Mouse (Mus musculus) embryo, embryonic 11.5 days (tissue): ENCODE results near the gene Zfp78.

Experiments
- DNase-seq: peaks from one replicate; pipeline ENCODE4 v3.0.0-alpha.2; 2012; ENCODE audit warnings: low read depth, low spot score

Gene Zfp78

DNA sequence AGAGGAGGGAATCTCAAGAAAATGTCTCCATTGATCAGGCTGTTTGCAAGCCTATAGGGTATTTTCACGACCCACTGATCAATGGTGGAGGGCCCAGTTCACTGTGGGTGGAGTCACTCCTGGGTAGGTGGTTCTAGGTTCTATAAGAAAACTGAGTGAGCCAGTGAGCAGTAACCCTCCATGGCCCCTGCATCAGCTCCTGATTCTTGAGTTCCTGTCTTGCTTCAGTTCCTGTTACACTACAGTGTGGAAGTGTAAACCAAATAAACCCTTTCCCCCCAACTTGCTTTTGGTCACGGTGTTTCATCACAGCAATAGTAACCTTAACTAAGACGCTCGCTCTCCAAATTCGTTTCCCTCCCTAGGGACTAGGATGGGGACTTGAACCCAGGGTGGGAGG is 25.9 kb downstream of the Zfp78 start:
- no peak for DNase-seq

DNA sequence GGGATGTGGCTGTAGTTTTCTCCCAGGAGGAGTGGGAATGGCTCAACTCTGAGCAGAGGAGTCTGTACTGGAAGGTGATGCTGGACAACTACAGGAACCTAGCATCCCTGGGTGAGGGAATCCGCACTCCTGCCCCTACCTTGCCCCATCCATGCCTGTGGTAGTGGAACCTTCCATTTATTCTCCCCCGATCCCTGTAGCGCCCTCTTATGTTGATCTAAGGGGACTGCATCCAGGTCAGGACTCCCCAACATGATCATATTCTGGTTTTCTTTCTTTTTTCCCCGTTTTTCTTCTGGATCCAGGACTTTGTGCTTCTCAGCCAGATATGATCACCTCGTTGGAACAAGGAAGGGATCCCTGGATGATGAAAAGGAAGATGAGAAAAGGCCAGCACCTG is 26.4 kb downstream of the Zfp78 start:
- no peak for DNase-seq

DNA sequence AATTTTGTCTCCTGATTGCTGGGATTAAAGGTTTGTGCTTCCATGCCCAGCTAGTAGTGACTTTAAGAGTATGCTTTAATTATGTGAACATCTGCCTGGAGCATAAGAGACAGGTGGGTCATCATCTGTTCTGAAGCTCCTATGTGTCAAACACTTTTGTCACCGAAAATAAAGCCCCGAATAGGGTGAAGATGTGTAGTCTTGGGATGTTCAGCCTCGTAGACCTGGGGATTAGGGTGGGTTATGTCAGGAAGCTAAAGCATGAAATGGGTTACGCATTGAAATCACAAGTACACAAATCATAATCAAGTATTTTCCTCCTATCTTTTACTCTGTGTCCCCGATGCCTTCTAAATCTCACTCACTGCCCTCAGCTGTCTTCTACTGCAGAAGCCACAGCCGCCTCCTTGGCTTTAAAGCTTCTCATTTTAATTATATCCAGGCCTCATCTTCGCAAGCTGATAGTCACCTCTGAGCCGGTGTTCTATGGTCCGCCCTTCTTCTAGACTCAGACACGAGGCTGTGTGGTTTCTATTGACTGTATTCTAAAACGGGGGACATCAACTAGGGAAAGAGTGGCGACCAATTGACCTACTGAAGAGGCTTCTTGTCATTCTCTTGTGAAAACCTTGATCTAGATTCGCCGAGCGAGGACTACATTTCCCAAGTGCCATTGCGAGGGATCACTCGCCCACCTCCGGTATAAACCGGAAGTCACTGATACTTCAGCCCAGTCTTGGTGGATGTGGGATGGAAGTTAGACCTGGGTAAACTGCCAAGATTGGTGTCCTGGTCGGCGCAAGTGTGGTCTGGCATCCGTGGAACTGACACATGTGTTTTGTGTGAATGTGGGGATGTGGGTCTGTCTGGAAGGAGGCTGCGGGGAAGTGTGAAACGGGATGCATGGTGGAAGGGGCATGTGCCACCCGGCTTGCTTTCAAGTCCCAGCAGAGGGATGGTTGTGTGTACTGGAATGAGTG is 35.2 kb downstream of the Zfp78 start, which contains the start of gene Smim17:
Gene Smim17, plus strand, starts transcription at position 720 of the 980 bp plus-strand sequence.
- peak; percentile 20 for DNase-seq

DNA sequence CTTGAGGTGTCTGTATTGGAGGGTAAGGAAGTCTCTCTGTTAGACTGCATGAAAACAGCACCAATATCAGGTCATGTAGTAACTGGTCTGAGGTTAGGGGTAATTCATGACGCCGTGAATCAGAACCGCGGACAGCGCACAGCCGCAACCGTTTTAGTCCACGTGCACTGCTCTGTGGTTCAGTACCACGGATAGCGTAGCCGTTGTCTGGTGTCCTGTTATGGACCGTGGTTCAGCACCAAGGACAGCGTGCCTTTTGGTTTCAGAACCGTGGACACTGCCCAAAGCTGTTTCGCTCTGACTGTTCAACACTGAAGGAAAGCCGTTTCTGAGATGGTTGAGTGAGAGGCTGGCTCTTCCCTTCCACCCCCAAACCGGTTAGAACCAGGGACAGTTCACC is 47.0 kb downstream of the Zfp78 start, which contains the start of gene Gm20715:
Gene Gm20715, plus strand, starts transcription at position 235 of the 400 bp plus-strand sequence.
- DNase-seq: peak; percentile 95

DNA sequence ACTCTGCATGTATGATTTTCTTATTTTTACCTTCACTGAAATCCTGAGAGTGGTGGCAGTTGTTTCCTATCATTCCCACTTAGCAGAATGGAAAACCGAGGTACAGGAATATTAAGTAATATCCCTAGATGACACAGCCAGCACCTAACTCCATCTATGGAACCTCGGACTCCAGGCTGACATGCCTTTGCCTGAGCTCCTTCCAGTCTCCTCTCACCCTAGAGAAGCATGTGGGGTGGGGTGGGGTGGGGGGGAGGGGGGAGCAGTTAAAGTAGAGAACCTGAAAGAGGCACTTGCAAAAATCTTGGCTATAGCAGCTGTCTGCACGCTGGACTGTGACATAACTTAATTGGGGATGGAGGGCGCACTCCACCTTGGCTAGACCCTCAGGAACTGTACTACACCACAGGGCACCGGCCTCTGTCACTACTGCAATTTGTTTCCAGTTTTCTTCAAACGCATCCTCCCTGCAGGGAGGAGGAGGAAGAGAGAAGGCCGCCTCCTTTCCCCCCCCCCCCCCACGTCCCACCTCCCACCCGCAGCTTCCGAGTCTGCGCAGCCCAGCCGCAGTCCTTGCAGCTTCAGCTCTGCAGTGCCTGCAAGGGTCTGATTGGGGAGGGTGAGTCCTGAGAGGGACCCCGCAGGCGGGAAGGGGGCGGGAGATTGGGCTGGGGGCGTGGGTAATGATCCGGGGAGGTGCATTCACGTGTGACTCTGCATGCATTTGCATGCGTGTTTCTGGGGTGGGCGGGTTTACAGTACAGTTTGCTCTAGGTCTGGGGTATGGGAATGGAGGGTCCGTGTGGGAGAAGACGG is 51.8 kb downstream of the Zfp78 start:
- DNase-seq: no peak

DNA sequence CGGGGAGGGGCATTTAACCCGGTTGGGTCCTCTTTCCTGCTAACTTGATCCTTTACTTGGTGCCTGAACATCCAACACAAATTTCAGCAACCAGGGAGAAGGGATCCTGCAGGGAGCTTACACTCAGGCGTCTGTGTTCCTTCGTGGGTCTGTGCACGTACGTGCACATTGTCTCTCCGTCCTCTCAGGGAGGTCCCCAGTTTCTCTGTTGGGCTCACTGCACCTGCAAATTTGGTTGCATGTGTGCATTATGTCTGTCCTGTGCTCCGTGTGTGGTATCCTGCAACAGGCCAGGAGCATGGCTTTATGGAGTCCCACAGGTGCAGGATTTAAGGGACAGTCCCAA is 52.3 kb downstream of the Zfp78 start:
- no peak for DNase-seq

DNA sequence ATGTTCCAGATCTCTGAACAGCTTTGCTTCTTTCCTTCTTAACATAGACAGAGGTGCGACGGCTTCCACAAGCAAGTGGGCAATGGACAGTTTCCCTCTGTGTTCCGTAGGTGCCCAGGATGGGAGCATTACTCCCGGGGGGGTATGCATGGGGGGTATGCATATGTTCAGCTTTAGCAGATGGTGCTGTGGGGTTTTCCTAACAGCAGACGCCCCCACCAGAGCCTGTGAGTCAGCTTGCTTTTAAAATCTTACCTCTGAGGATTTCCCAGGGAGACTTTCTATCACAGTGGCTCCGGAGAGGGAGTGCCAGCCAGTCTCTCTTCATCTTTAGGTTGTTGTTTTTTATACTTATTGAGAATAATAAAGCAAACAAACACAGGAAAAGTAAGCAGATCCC is 56.8 kb downstream of the Zfp78 start:
- DNase-seq: no peak

DNA sequence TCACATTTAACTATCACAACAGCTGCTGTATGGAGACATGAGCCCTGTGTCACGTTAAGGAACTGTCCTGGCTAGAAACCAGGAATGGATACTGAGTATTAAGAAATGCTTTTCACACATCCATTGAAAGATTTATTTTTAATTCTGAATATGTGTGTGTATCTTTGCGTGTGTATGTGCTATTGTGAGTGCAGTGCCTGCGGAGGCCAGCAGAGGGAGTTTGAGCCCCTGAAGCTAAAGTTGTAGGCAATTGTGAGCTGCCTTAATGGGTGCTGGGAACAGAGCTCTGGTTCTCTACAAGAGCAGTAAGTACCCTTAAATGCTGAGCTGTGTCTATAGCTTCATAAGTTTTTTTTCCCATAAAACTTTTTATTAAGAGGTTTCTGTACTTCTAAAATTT is 66.3 kb downstream of the Zfp78 start:
- DNase-seq: no peak

DNA sequence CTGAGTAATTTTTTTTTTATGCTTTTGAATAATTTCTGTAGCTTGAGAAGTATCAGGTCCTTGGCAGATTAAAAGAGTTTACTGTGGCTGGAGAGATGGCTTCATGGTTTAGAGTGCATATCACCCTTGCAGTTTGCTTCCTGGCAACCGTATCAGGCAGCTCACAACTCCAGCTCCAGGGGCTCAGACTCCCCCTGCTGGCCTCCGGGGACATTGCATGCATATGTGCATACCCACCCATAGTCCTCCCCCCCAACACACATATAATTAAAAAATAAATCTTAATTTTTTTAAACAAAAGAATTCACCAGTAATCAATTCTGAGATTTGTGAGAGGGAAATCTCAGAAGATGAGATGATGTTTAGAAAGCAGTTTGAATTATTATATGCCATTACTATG is 67.3 kb downstream of the Zfp78 start:
- no peak for DNase-seq
